Mouse (Mus musculus) thymus, postnatal 10 days (tissue): ENCODE data around the gene Atg16l1.
"Not testable (repeated sequence)": the region's sequence is repeated elsewhere in the genome, so short reads cannot be mapped to it uniquely, and the experiment has no call there.

Experiments
- DNase-seq, 2 experiments: peaks; one replicate each; pipeline ENCODE4 v3.0.0; 2021; ENCODE audit warnings: low spot score in 2 of 2

Gene Atg16l1

DNA sequence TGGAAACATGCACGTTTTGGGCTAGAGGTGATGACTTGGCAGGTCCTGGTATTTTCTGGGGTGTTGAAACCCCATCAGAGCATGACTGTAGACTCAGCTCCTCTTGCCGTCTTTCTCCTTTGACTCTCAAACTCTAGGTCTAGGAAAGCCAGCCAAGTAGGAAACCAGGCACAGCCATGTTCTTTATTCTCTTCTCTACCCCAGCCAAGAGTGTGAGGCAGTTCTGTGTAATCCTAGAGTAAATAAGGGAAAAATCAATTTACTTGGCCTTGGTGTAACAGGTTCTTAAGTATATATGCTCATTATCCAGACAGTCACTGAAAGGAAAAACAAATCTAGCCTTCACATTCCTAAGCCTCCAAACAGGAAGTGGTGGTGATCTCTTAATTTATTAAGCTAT is 17.7 kb downstream of the Atg16l1 start:
- DNase-seq = no peak

DNA sequence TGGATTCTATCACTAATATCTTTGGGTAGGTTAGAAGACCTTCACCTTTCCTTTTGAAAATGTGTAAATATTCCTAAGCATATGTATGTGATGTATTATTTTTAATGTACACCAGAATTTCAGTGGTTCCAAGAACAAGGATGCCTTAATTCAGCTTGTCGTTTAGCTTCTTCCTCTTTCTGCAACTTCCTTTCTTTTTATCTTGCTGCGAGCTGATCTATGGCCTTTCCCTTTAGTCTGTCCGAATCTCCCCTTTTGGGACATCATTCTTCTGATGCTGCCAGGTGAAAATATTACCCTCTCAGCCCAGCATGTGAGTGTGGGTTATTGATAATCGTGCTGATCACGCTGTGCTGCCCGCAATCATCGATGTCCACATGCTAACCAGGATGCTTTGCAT is 19.2 kb downstream of the Atg16l1 start:
- DNase-seq = no peak

- DNase-seq = no peak
Measured at GRCm38 (mm10) chr1:87779204-87779785, 23.6 kb downstream of the Atg16l1 start.

- DNase-seq = no peak
Measured at GRCm38 (mm10) chr1:87785703-87786102, 30.0 kb downstream of the Atg16l1 start.

DNA sequence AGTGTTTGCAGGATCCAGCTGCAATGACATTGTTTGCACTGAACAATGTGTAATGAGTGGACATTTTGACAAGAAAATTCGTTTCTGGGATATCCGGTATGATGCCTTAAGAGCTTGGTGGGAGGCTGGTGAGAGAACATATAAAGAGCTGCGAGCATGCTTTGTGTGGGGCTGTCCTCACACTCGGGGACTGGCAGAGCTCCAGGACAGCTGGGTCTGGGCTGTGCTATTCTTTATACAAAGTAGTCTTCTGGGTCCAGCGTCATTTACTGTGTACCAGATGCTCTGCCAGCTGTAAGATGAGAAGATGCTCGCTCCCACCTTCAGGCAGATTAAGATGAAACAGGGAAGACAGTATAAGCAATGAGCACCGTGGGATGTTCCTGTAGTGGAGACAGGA is 30.6 kb downstream of the Atg16l1 start:
- no peak for DNase-seq

DNA sequence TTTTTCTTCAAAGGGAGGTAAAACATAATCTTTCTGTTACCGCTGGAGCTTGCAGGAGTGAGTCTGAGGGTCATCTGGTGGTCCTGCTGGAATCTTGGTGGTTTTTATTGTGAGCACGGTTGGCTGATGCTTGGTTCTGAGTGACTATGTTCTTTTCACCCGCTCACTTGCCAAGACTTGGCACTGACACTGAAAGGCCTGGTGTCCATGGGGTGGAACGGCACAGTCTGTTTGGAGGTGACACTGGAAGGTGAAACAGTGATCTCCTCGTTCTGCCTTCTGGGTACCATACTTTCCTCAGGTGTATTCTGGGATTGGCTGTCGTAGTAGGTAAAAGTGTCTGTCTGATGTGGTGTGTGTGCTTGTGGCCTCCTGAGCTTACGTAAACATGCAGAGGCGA is 34.0 kb downstream of the Atg16l1 start:
- no peak for DNase-seq

- no peak for DNase-seq
Measured at GRCm38 (mm10) chr1:87792438-87793137, 36.9 kb downstream of the Atg16l1 start.

DNA sequence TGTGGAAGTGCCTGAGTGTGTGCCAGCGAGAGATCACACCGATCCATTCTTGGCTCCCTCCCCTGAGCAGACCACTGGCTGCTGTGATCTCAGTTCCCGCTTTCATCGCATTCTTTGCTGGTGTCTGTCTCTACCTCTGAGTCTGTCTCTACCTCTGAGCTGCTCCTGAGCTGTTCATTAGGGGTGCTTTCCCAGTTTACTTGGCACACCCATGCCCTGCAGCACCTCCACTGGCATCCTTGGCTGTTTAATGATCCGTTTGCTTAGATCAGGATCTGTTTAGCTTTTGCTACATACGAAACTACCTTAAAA is 37.4 kb downstream of the Atg16l1 start:
- no peak for DNase-seq

DNA sequence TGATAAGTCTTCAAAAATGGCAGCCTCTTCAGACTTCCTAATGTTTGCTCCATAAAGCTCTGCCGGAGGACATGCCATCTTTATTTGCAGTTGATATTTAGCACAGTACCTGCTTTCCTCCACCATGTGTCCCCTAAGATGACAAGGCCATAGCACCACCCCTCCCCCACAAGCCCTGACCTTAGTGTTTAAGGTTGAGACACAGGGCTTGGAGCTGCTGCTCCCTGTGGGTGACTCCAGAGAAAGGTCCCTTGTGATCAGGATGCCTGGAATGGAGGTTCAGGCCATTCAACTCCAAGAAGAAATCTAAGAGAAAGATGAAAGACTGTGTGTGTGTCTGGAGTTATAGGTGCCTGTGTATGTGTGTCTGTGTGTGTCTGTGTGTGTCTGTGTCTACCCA is 42.0 kb downstream of the Atg16l1 start:
- no peak for DNase-seq

- DNase-seq = no peak
Measured at GRCm38 (mm10) chr1:87798306-87798705, 42.6 kb downstream of the Atg16l1 start.

- DNase-seq = no peak
Measured at GRCm38 (mm10) chr1:87803576-87803975, 47.9 kb downstream of the Atg16l1 start, which contains the start of gene Sag. TSS of gene Sag (plus strand) at chr1:87803680.

DNA sequence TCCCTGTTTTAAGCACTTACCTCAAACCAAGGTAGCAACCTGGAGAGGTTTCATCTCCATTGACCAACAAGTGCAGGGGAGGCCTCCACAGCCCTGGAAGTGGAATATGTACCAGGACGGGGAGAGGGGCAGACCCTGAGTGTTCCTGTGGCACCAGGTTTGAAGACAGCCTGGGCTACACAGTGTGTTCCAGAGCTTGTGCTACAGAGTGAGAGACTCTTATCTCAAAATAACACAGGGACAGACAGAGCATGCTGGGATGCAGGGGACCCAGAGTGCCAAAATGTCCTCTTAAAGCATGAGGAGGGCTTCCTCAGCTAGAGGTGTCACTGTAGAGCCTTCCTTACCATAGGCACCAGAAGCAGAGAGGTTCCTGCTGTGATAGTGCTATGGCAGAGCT is 52.1 kb downstream of the Atg16l1 start:
- no peak for DNase-seq

GRCm38 (mm10) chr1:87811391-87811790 is 55.7 kb downstream of the Atg16l1 start:
- no peak for DNase-seq

DNA sequence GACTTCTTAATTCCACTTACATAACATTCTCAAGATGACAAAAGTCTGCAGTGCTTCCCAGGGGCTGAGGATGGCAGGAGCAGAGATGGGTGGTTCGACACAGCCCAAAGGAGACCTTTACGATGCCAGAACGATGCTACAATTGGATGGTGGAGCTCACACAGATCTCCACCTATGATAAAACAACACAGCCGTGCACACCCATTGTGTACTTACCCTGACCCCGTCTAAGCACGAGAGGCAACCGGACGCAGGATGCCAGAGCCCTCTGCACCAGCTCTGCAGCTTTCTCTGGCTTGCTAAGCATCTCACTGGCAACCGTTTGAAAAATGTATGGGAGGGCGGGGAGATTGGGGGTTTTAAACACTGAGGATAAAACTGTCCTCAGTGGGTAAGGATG is 56.4 kb downstream of the Atg16l1 start:
- DNase-seq = no peak

GRCm38 (mm10) chr1:87813155-87813554 is 57.5 kb downstream of the Atg16l1 start:
- DNase-seq = no peak

- DNase-seq = no peak
Measured at GRCm38 (mm10) chr1:87813681-87814080, 58.0 kb downstream of the Atg16l1 start.

DNA sequence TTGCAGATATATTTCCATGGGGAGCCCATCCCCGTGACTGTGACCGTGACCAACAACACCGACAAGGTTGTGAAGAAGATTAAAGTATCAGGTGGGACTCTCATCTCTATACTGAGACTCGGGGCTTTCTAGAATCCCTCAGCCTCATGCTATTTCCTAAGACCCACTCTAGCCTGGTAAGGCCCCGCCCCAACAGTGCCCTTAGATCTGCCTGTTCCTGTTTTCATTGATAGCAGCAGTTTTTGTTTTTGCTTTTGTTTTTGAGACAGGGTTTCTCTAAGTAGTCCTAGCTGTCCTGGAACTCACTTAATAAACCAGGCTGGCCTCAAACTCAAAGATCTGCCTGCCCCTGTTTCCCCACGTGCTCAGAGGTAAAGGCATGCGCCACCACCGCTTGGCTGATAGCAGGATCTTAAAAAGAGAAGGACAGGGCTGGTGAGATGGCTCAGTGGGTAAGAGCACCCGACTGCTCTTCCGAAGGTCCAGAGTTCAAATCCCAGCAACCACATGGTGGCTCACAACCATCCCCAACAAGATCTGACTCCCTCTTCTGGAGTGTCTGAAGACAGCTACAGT is 68.8 kb downstream of the Atg16l1 start:
- DNase-seq = no peak

- no peak for DNase-seq
Measured at GRCm38 (mm10) chr1:87825281-87825680, 69.6 kb downstream of the Atg16l1 start.

- DNase-seq = no peak
Measured at GRCm38 (mm10) chr1:87825991-87826390, 70.3 kb downstream of the Atg16l1 start.

DNA sequence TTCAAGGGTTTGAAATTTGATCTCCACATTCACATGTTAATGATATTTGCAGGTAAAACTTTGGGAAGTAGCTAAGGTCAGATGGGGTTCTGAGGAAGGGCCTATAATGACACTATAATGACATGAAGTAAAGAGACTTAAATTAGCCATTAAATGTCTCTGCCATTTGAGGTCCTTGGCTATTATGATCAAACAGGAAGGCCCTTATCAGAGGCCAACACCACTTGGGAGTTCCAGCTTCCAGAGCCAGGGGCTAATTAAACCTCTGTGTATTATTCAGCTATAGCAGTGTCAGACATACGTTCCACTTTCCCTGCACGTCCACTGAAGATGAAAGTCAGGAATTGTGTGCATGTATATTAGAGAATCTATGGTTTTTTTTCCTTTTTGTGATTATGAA is 70.8 kb downstream of the Atg16l1 start:
- no peak for DNase-seq

GRCm38 (mm10) chr1:87827476-87827875 is 71.8 kb downstream of the Atg16l1 start:
- not testable (repeated sequence) for DNase-seq

- DNase-seq = peak; percentile 73 to 82
Measured at GRCm38 (mm10) chr1:87828185-87828584, 72.5 kb downstream of the Atg16l1 start.

- DNase-seq = no peak
Measured at GRCm38 (mm10) chr1:87828926-87829580, 73.4 kb downstream of the Atg16l1 start.
